Mouse (Mus musculus) ES-E14 (cell line): ENCODE results near the gene Kcnd3. TPM values are rescaled to one million over a fixed set of nuclear protein-coding genes. Genes with fewer than 3 reads are reported as not detected.

Experiments
- DNase-seq: peaks from one replicate; pipeline ENCODE4 v3.0.0-alpha.2; 2013; ENCODE audit warnings: low read depth, low spot score
- H3K27ac ChIP-seq: 2 replicates; pipeline ENCODE4 v1.5.1; 2012; ENCODE audit warnings: low read depth, mild to moderate bottlenecking, low read length, moderate library complexity, mixed read lengths; ENCODE audit not compliant: poor library complexity, insufficient read depth, severe bottlenecking
- H3K36me3 ChIP-seq: 2 replicates; pipeline ENCODE4 v1.6.1; 2012; ENCODE audit warnings: mild to moderate bottlenecking, low read length, moderate library complexity, mixed read lengths; ENCODE audit not compliant: control insufficient read depth, poor library complexity, insufficient read depth, severe bottlenecking
- H3K4me1 ChIP-seq, 2 experiments: fragments of 150-350 bp in 1 of 2; sonication (generic) in 1 of 2; 2 replicates each; pipeline ENCODE4 v1.6.1; 2012; ENCODE audit warnings: low read length in 2 of 2, mild to moderate bottlenecking in 1 of 2, mixed read lengths in 1 of 2; ENCODE audit not compliant: control insufficient read depth in 2 of 2, insufficient read depth in 2 of 2, poor library complexity in 1 of 2
- H3K4me3 ChIP-seq, 2 experiments: fragments of 150-350 bp in 1 of 2; sonication (generic) in 1 of 2; 2 replicates each; pipeline ENCODE4 v1.5.1; 2012; ENCODE audit warnings: low read length in 2 of 2, low read depth in 1 of 2, mild to moderate bottlenecking in 1 of 2, mixed read lengths in 1 of 2; ENCODE audit not compliant: insufficient read depth in 1 of 2, poor library complexity in 1 of 2, severe bottlenecking in 1 of 2
- H3K9ac ChIP-seq: 2 replicates; pipeline ENCODE4 v1.6.1; 2012; ENCODE audit warnings: low read depth, mild to moderate bottlenecking, low read length, mixed read lengths; ENCODE audit not compliant: poor library complexity, insufficient read depth, severe bottlenecking
- H3K9me3 ChIP-seq: fragments of 150-350 bp; sonication (generic); 2 replicates; pipeline ENCODE4 v1.6.1; 2012; ENCODE audit warnings: low read depth, mild to moderate bottlenecking, low read length; ENCODE audit not compliant: control insufficient read depth, insufficient read depth
- CHD2 ChIP-seq: IDR thresholded peaks from 2 replicates; pipeline ENCODE4 v1.6.1; 2014; ENCODE audit warnings: mild to moderate bottlenecking, low read depth, low read length, inconsistent platforms
- HCFC1 ChIP-seq: IDR thresholded peaks from 2 replicates; pipeline ENCODE4 v1.6.1; 2012; ENCODE audit warnings: low read length, inconsistent platforms, borderline replicate concordance; ENCODE audit not compliant: insufficient read depth
- MAFK ChIP-seq: IDR thresholded peaks from 2 replicates; pipeline ENCODE4 v1.6.1; 2014; ENCODE audit warnings: mild to moderate bottlenecking, low read depth, low read length, inconsistent platforms; ENCODE audit not compliant: insufficient read depth
- ZC3H11A ChIP-seq: IDR thresholded peaks from 2 replicates; pipeline ENCODE4 v1.6.1; 2012; ENCODE audit warnings: low read depth, mild to moderate bottlenecking, inconsistent platforms, low read length, borderline replicate concordance
- ZNF384 ChIP-seq: IDR thresholded peaks from 2 replicates; pipeline ENCODE4 v1.6.1; 2012; ENCODE audit warnings: low read depth, low read length, inconsistent platforms
- in situ Hi-C, 2 experiments: fragments of 600-800 bp; cut with MboI; formaldehyde crosslinking; loops; one replicate each; pipeline ENCODE4 v1.15.1; 2025; ENCODE audit warnings: low sequenced_read_pairs in 2 of 2, inconsistent platforms in 1 of 2; ENCODE audit not compliant: unreplicated experiment in 2 of 2
- total RNA-seq: library from RNA; depleted of rRNA; stranded (reverse); fragments of 300-350 nt; gene quantifications from 2 replicates; pipeline ENCODE4 v1.2.3, GENCODE M21; 2012

The Kcnd3 gene
- total RNA-seq, 1 experiment, result 0.04 TPM

- no peak overlapping the region for H3K27ac ChIP-seq
- in situ Hi-C loops, result no loop called here
- H3K4me1 ChIP-seq, result no peaks in the 10 kb centered on the region
- H3K9ac ChIP-seq, result no peak overlapping the region
- H3K9me3 ChIP-seq, result no peaks in the 10 kb centered on the region
- no peaks in the 10 kb centered on the region for H3K36me3 ChIP-seq
- DNase-seq, result no peak
- no peak overlapping the region for H3K4me3 ChIP-seq
- no peak for TF ChIP-seq ZC3H11A
These were observed 90.6 kb downstream of the Kcnd3 start for GRCm38 (mm10) chr3:105542741-105543140.

DNA sequence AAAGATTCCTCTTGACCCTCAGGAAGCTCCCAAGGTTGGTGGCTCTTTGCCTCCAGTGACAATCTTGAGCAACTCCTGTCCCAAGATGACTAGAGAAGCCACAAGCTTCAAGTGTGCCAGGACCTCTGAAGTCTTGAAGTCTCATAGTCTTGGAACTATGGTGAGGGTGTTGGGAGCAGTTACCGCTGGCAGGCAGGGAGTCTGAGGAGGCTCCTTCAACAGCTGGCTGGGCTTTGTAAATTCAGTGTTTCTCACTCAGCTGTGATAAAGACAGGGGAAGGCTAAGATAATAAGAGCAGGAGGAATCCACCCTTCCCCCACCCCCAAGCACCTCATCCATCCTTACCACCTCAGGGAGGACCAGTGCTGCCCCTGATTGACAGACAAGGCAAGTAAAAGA is 92.0 kb downstream of the Kcnd3 start:
- H3K27ac ChIP-seq, result no peak overlapping the region
- in situ Hi-C loops, result no loop called here
- no peak overlapping the region for H3K9ac ChIP-seq
- no peak for DNase-seq
- no peaks in the 10 kb centered on the region for H3K9me3 ChIP-seq
- no peaks in the 10 kb centered on the region for H3K36me3 ChIP-seq
- no peaks in the 10 kb centered on the region for H3K4me1 ChIP-seq
- H3K4me3 ChIP-seq, result no peak overlapping the region
- TF ChIP-seq HCFC1, result no peak
- no peak for TF ChIP-seq CHD2
- TF ChIP-seq MAFK, result no peak
- TF ChIP-seq ZC3H11A, result no peak
- TF ChIP-seq ZNF384, result no peak

DNA sequence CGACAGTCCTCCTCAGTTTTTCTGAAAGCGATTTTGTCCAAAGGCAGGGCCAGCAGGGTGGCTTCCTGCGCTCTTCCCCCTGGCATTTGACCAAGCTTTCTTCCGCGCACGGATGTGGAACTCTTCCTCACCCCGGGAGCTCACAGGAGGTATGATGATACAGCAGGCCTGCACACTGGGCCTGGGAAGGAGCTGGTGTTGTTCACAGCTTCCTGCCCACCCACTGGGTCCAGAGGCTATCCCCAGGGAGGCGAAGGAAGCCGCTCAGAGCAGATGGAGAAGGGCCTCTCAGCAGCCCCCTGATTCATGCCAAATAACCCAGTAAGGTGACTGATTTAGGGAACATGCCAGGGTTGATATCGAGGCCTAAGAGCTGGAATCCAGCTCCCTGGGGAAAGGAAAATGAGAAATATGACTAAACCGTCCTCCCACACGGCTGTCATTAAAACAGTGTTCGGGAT is 94.5 kb downstream of the Kcnd3 start:
- TF ChIP-seq ZNF384 (no peak), ZC3H11A (no peak), HCFC1 (no peak), CHD2 (no peak), MAFK (no peak)
- H3K9ac ChIP-seq, result no peak overlapping the region
- DNase-seq, result no peak
- no peak overlapping the region for H3K27ac ChIP-seq
- no peaks in the 10 kb centered on the region for H3K9me3 ChIP-seq
- in situ Hi-C loops, result no loop called here
- H3K4me1 ChIP-seq, result no peaks in the 10 kb centered on the region
- H3K4me3 ChIP-seq, result no peak overlapping the region
- H3K36me3 ChIP-seq, result no peaks in the 10 kb centered on the region

- Histone ChIP-seq H3K36me3 (no peaks in the 10 kb centered on the region), H3K4me1 (no peaks in the 10 kb centered on the region), H3K9ac (no peak overlapping the region), H3K27ac (no peak overlapping the region), H3K4me3 (no peak overlapping the region), H3K9me3 (no peaks in the 10 kb centered on the region)
- in situ Hi-C loops, result no loop called here
- no peak for DNase-seq
- TF ChIP-seq HCFC1, result no peak
- TF ChIP-seq CHD2, result no peak
- TF ChIP-seq MAFK, result no peak
- no peak for TF ChIP-seq ZC3H11A
- no peak for TF ChIP-seq ZNF384
These were observed 96.1 kb downstream of the Kcnd3 start for GRCm38 (mm10) chr3:105548074-105548771.

- Histone ChIP-seq H3K4me3 (no peak overlapping the region), H3K9me3 (no peaks in the 10 kb centered on the region), H3K9ac (no peak overlapping the region), H3K36me3 (no peaks in the 10 kb centered on the region), H3K4me1 (peaks cover 0 to 4% of the 10 kb centered on the region in 2 experiments; a peak in 1 of 4 replicates), H3K27ac (no peak overlapping the region)
- DNase-seq, result no peak
- in situ Hi-C loops, result no loop called here
- TF ChIP-seq CHD2, result no peak
- TF ChIP-seq ZNF384, result no peak
- TF ChIP-seq HCFC1, result no peak
- TF ChIP-seq ZC3H11A, result no peak
- no peak for TF ChIP-seq MAFK
These were observed 107.3 kb downstream of the Kcnd3 start for GRCm38 (mm10) chr3:105559456-105559855.
